Mouse (Mus musculus) urinary bladder, postnatal 14 days (tissue): Measurements from ENCODE around the gene Nexn.
A peak's percentile ranks its signal among the peaks of the same experiment; 100 is the strongest.
"Not testable (repeated sequence)": the region's sequence is repeated elsewhere in the genome, so short reads cannot be mapped to it uniquely, and the experiment has no call there.

Experiments used
- DNase-seq: peaks from one replicate; pipeline ENCODE4 v3.0.0; 2021; ENCODE audit warnings: low spot score

Gene Nexn

GRCm38 (mm10) chr3:152266036-152266421 is at the start of gene Nexn:
Gene Nexn, minus strand, starts transcription at chr3:152266350.
- no peak for DNase-seq

- peak; percentile 89 for DNase-seq
Observed at GRCm38 (mm10) chr3:152315613-152316012, 49.5 kb upstream of the Nexn start.

- DNase-seq = not testable (repeated sequence)
Observed at GRCm38 (mm10) chr3:152314666-152315065, 48.5 kb upstream of the Nexn start.

- DNase-seq = no peak
Observed at GRCm38 (mm10) chr3:152309250-152309645, 43.1 kb upstream of the Nexn start.

GRCm38 (mm10) chr3:152308485-152309249 is 42.5 kb upstream of the Nexn start:
- DNase-seq = peak; percentile 76

GRCm38 (mm10) chr3:152305971-152306370 is 39.8 kb upstream of the Nexn start:
- no peak for DNase-seq

- no peak for DNase-seq
Observed at GRCm38 (mm10) chr3:152305080-152305479, 38.9 kb upstream of the Nexn start.

GRCm38 (mm10) chr3:152304093-152304815 is 38.1 kb upstream of the Nexn start:
- DNase-seq = peak; percentile 30

GRCm38 (mm10) chr3:152302991-152303390 is 36.8 kb upstream of the Nexn start:
- no peak for DNase-seq

- DNase-seq = no peak
Observed at GRCm38 (mm10) chr3:152300376-152301337, 34.5 kb upstream of the Nexn start.

- DNase-seq = no peak
Observed at GRCm38 (mm10) chr3:152295896-152296295, 29.7 kb upstream of the Nexn start.

GRCm38 (mm10) chr3:152294400-152294799 is 28.2 kb upstream of the Nexn start:
- DNase-seq = no peak

GRCm38 (mm10) chr3:152293530-152294181 is 27.5 kb upstream of the Nexn start:
- no peak for DNase-seq

GRCm38 (mm10) chr3:152291895-152292294 is 25.7 kb upstream of the Nexn start:
- DNase-seq = no peak

- no peak for DNase-seq
Observed at GRCm38 (mm10) chr3:152290175-152290798, 24.1 kb upstream of the Nexn start.

- no peak for DNase-seq
Observed at GRCm38 (mm10) chr3:152288740-152289139, 22.6 kb upstream of the Nexn start.

- no peak for DNase-seq
Observed at GRCm38 (mm10) chr3:152288276-152288675, 22.1 kb upstream of the Nexn start.

GRCm38 (mm10) chr3:152287810-152288209 is 21.7 kb upstream of the Nexn start:
- no peak for DNase-seq

- DNase-seq = no peak
Observed at GRCm38 (mm10) chr3:152284759-152285158, 18.6 kb upstream of the Nexn start.

- DNase-seq = no peak
Observed at GRCm38 (mm10) chr3:152284306-152284705, 18.2 kb upstream of the Nexn start.

GRCm38 (mm10) chr3:152282126-152282525 is 16.0 kb upstream of the Nexn start:
- DNase-seq = no peak
